8 mouse cellular contexts compared by ENCODE assay signal in genomic region chr11:51620084-51620483, GRCm38 (mm10). TPM values are rescaled to one million over a fixed set of nuclear protein-coding genes. Genes with fewer than 3 reads are reported as not detected.
DNase-seq lines count a peak whose midpoint lies in the region; ATAC-seq and TF ChIP-seq lines count a peak whose summit lies in the region.

No protein-coding gene starts in this region.

- intact Hi-C loops in heart, postnatal 36 days (cut with DNase I), result loop anchor here (1.0 kb wide), 1 partner anchor 30 kb away; the partner anchor contains the start of genes D930048N14Rik and N4bp3

- no peak for TF ChIP-seq POLR2A in CH12.LX (IDR thresholded peaks at IDR 0.05; ENCODE audit: low read depth, low read length)

- no peak for TF ChIP-seq RAD21 in CH12.LX (IDR thresholded peaks at IDR 0.05; ENCODE audit: low read depth, low read length)

- peak overlapping the region; percentile 90 for H3K4me2 ChIP-seq in heart, embryonic 11.5 days
- H3K4me2 ChIP-seq in CH12.LX (ENCODE audit: insufficient read depth, low read depth, poor library complexity, severe bottlenecking), result peak overlapping the region; percentile 84
- peak overlapping the region; percentile 86 for H3K4me2 ChIP-seq in forebrain, embryonic 13.5 days
- H3K4me2 ChIP-seq in liver, embryonic 14.5 days (ENCODE audit: low read depth), result peak overlapping the region; percentile 94

- in situ Hi-C loops in CH12.LX (cut with MboI; ENCODE audit: low pct_ligation_motif_present, low pct_unique_long_range_greater_than_20kb, low sequenced_read_pairs), result no loop called here

- dilution Hi-C loops in CH12.LX (cut with MboI; ENCODE audit: extremely low pct_ligation_motif_present, extremely low pct_unique_long_range_greater_than_20kb, low sequenced_read_pairs), result no loop called here

- no peak for TF ChIP-seq CTCF in CH12.LX (conservative IDR thresholded peaks at IDR 0.05 in 1 of 2, IDR thresholded peaks at IDR 0.05 in 1 of 2; ENCODE audit: low read depth in 2 of 2, low read length in 2 of 2)
- TF ChIP-seq CTCF in liver, embryonic 14.5 days (IDR thresholded peaks at IDR 0.05; ENCODE audit: low read depth), result no peak

- no peak for TF ChIP-seq EP300 in CH12.LX (IDR thresholded peaks at IDR 0.05; ENCODE audit: low read length)
- no peak for TF ChIP-seq EP300 in liver, embryonic 14.5 days (IDR thresholded peaks at IDR 0.05; ENCODE audit: low read depth)

- peak overlapping the region; percentile 83 for H3K9ac ChIP-seq in heart, embryonic 11.5 days (ENCODE audit: low read depth, low read length)
- peak overlapping the region; percentile 87 for H3K9ac ChIP-seq in CH12.LX (ENCODE audit: insufficient read depth, low read depth)
- peak overlapping the region; percentile 78 for H3K9ac ChIP-seq in forebrain, embryonic 13.5 days
- peak overlapping the region; percentile 83 for H3K9ac ChIP-seq in liver, embryonic 14.5 days (replicated peaks)

- H3K4me1 ChIP-seq in heart, embryonic 11.5 days (ENCODE audit: control insufficient read depth, insufficient read depth, low read length), result peaks cover 15% of the 10 kb centered on the region; the same call in 1 of the 2 replicates
- peaks cover 12 to 56% of the 10 kb centered on the region in 2 experiments for H3K4me1 ChIP-seq in CH12.LX (ENCODE audit: control insufficient read depth in 1 of 2, insufficient read depth in 2 of 2)
- H3K4me1 ChIP-seq in forebrain, embryonic 13.5 days, result peaks cover 22% of the 10 kb centered on the region
- H3K4me1 ChIP-seq in liver, embryonic 14.5 days (replicated peaks; ENCODE audit: control insufficient read depth in 2 of 2, insufficient read depth in 2 of 2, low read length in 1 of 2), result peaks cover 5 to 23% of the 10 kb centered on the region in 2 experiments

- peak overlapping the region; percentile 57; the same call in 1 of the 2 replicates for H3K27ac ChIP-seq in heart, embryonic 11.5 days (ENCODE audit: low read depth, low read length)
- peak overlapping the region; percentile 63 for H3K27ac ChIP-seq in CH12.LX (ENCODE audit: insufficient read depth, low read depth)
- H3K27ac ChIP-seq in forebrain, embryonic 13.5 days, result no peak overlapping the region
- peak overlapping the region; percentile 36 for H3K27ac ChIP-seq in liver, embryonic 14.5 days

- peaks cover 29% of the 10 kb centered on the region for H3K36me3 ChIP-seq in heart, embryonic 11.5 days (ENCODE audit: control insufficient read depth, insufficient read depth, low read length)
- H3K36me3 ChIP-seq in CH12.LX (replicated peaks in 1 of 2; ENCODE audit: control insufficient read depth in 1 of 2, insufficient read depth in 1 of 2, low read length in 1 of 2), result peaks cover 39 to 41% of the 10 kb centered on the region in 2 experiments
- peaks cover 38% of the 10 kb centered on the region for H3K36me3 ChIP-seq in forebrain, embryonic 13.5 days (ENCODE audit: poor library complexity, severe bottlenecking)
- peaks cover 25% of the 10 kb centered on the region for H3K36me3 ChIP-seq in liver, embryonic 14.5 days (replicated peaks; ENCODE audit: control insufficient read depth, insufficient read depth, low read depth)

- peak overlapping the region; percentile 95 for H3K4me3 ChIP-seq in heart, embryonic 11.5 days (ENCODE audit: low read depth, low read length)
- peak overlapping the region; percentile 64 to 93 (median 68) for H3K4me3 ChIP-seq in CH12.LX (replicated peaks in 1 of 3; ENCODE audit: low read depth in 2 of 3, low read length in 2 of 3, poor library complexity in 1 of 3)
- H3K4me3 ChIP-seq in forebrain, embryonic 13.5 days, result peak overlapping the region; percentile 92
- H3K4me3 ChIP-seq in liver, embryonic 14.5 days (ENCODE audit: insufficient read depth in 1 of 2, low read depth in 2 of 2, low read length in 2 of 2), result peak overlapping the region; percentile 89 to 95

- H3K79me2 ChIP-seq in CH12.LX (replicated peaks; ENCODE audit: control insufficient read depth, extremely low read depth, insufficient read depth, poor library complexity, severe bottlenecking), result peaks cover 28% of the 10 kb centered on the region

- H3K9me3 ChIP-seq in heart, embryonic 11.5 days (replicated peaks; ENCODE audit: control insufficient read depth, low read length), result no peaks in the 10 kb centered on the region
- no peaks in the 10 kb centered on the region for H3K9me3 ChIP-seq in CH12.LX (replicated peaks; ENCODE audit: low read length)
- H3K9me3 ChIP-seq in forebrain, embryonic 13.5 days (replicated peaks), result no peaks in the 10 kb centered on the region
- H3K9me3 ChIP-seq in liver, embryonic 14.5 days (ENCODE audit: control insufficient read depth, low read length), result no peaks in the 10 kb centered on the region

- WGBS in heart, embryonic 11.5 days (ENCODE audit: insufficient replicate concordance), result 3% methylated on average over 11 of the region's 11 CpGs
- 3% methylated on average over 11 of the region's 11 CpGs for WGBS in forebrain, embryonic 13.5 days
- WGBS in liver, embryonic 14.5 days (ENCODE audit: insufficient replicate concordance), result under 1% methylated on average over 11 of the region's 11 CpGs

- DNase-seq in heart, postnatal 36 days, result no peak
- DNase-seq in CH12.LX (ENCODE audit: extremely low read depth), result no peak
- DNase-seq in liver, embryonic 14.5 days (ENCODE audit: low read depth in 3 of 3, low spot score in 3 of 3), result no peak
- no peak for DNase-seq in B cell, adult 2 months
- no peak for DNase-seq in adrenal gland, postnatal 36 days
- DNase-seq in frontal cortex, postnatal 36 days (ENCODE audit: low spot score in 2 of 2), result no peak

- H3K27me3 ChIP-seq in heart, embryonic 11.5 days (ENCODE audit: control insufficient read depth, insufficient read depth, low read length), result no peaks in the 10 kb centered on the region
- no peaks in the 10 kb centered on the region for H3K27me3 ChIP-seq in CH12.LX (replicated peaks)
- H3K27me3 ChIP-seq in forebrain, embryonic 13.5 days, result no peaks in the 10 kb centered on the region
- H3K27me3 ChIP-seq in liver, embryonic 14.5 days (ENCODE audit: control insufficient read depth, insufficient read depth, low read length), result no peaks in the 10 kb centered on the region

- no peak for ATAC-seq in heart, embryonic 11.5 days (replicated peaks; ENCODE audit: insufficient number of reproducible peaks, low FRiP score, low TSS enrichment)
- no peak for ATAC-seq in forebrain, embryonic 13.5 days
- ATAC-seq in liver, embryonic 14.5 days (ENCODE audit: insufficient read depth), result no peak

TF ChIP-seq in CH12.LX, 34 proteins besides CTCF, POLR2A, EP300 and RAD21 (continues in another document):
- TF ChIP-seq MAX (IDR thresholded peaks at IDR 0.05; ENCODE audit: low read length), result no peak

RNA-seq across cellular contexts. Expression of gene Nhp2, which starts 0.5 kb away (rescaled TPM):
- polyA plus RNA-seq in heart, embryonic 11.5 days (2014; fragmentation: Nextera tagmentation; extraction: Ambion mirVana), result 114 and 131 TPM in 2 replicates
- total RNA-seq in heart, postnatal 36 days (2021), result 10 to 100 TPM; 20.2 to 25.2 TPM
- total RNA-seq in CH12.LX (2012; rRNA removed), result 489 and 641 TPM in 2 replicates
- total RNA-seq in CH12.LX (2014; rRNA removed), result 649 and 722 TPM in 2 replicates
- 847 and 914 TPM in 2 replicates for polyA plus RNA-seq in CH12.LX (2012; ENCODE audit: insufficient read length, low read depth)
- 123 and 141 TPM in 2 replicates for polyA plus RNA-seq in forebrain, embryonic 13.5 days (2015; fragmentation: Nextera tagmentation; extraction: Ambion mirVana)
- 64.1 and 78.3 TPM in 2 replicates for polyA plus RNA-seq in liver, embryonic 14.5 days (2012; rRNA removed)
- polyA plus RNA-seq in liver, embryonic 14.5 days (2014; fragmentation: Nextera tagmentation; extraction: Ambion mirVana), result 136 and 144 TPM in 2 replicates
- 10 to 100 TPM; 61.5 to 77.5 TPM for total RNA-seq in adrenal gland, postnatal 36 days (2021)

RNA-seq across cellular contexts. Expression of gene Hnrnpab, which starts 13.4 kb away (rescaled TPM):
- polyA plus RNA-seq in heart, embryonic 11.5 days (2014; fragmentation: Nextera tagmentation; extraction: Ambion mirVana), result 362 and 384 TPM in 2 replicates
- total RNA-seq in heart, postnatal 36 days (2021), result 100 to 1,000 TPM; 135 to 143 TPM
- 893 and 1,222 TPM in 2 replicates for total RNA-seq in CH12.LX (2012; rRNA removed)
- 1,100 and 1,160 TPM in 2 replicates for total RNA-seq in CH12.LX (2014; rRNA removed)
- polyA plus RNA-seq in CH12.LX (2012; ENCODE audit: insufficient read length, low read depth), result 2,181 and 2,430 TPM in 2 replicates
- 585 and 646 TPM in 2 replicates for polyA plus RNA-seq in forebrain, embryonic 13.5 days (2015; fragmentation: Nextera tagmentation; extraction: Ambion mirVana)
- 215 and 260 TPM in 2 replicates for polyA plus RNA-seq in liver, embryonic 14.5 days (2012; rRNA removed)
- 220 and 252 TPM in 2 replicates for polyA plus RNA-seq in liver, embryonic 14.5 days (2014; fragmentation: Nextera tagmentation; extraction: Ambion mirVana)
- 100 to 1,000 TPM; 315 to 322 TPM for total RNA-seq in adrenal gland, postnatal 36 days (2021)

RNA-seq across cellular contexts. Expression of gene Rmnd5b, which starts 15.6 kb away (rescaled TPM):
- 29.7 and 32.2 TPM in 2 replicates for polyA plus RNA-seq in heart, embryonic 11.5 days (2014; fragmentation: Nextera tagmentation; extraction: Ambion mirVana)
- 10 to 100 TPM; 14.5 to 16.0 TPM for total RNA-seq in heart, postnatal 36 days (2021)
- total RNA-seq in CH12.LX (2012; rRNA removed) (46.6 and 46.7 TPM in 2 replicates), CH12.LX (2014; rRNA removed) (39.0 and 41.1 TPM in 2 replicates)
- polyA plus RNA-seq in CH12.LX (2012; ENCODE audit: insufficient read length, low read depth), result 59.5 and 60.2 TPM in 2 replicates
- polyA plus RNA-seq in forebrain, embryonic 13.5 days (2015; fragmentation: Nextera tagmentation; extraction: Ambion mirVana), result 53.8 and 61.2 TPM in 2 replicates
- 15.2 and 15.6 TPM in 2 replicates for polyA plus RNA-seq in liver, embryonic 14.5 days (2012; rRNA removed)
- 19.0 and 20.5 TPM in 2 replicates for polyA plus RNA-seq in liver, embryonic 14.5 days (2014; fragmentation: Nextera tagmentation; extraction: Ambion mirVana)
- 10 to 100 TPM; 35.4 to 54.1 TPM for total RNA-seq in adrenal gland, postnatal 36 days (2021)

RNA-seq across cellular contexts. Expression of gene N4bp3, which starts 30.6 kb away (rescaled TPM):
- 4.2 and 6.4 TPM in 2 replicates for polyA plus RNA-seq in heart, embryonic 11.5 days (2014; fragmentation: Nextera tagmentation; extraction: Ambion mirVana)
- total RNA-seq in heart, postnatal 36 days (2021), result 10 to 100 TPM; 13.4 to 16.3 TPM
- 19.7 and 21.2 TPM in 2 replicates for total RNA-seq in CH12.LX (2012; rRNA removed)
- 17.8 and 19.1 TPM in 2 replicates for total RNA-seq in CH12.LX (2014; rRNA removed)
- polyA plus RNA-seq in CH12.LX (2012; ENCODE audit: insufficient read length, low read depth), result 22.1 and 25.4 TPM in 2 replicates
- polyA plus RNA-seq in forebrain, embryonic 13.5 days (2015; fragmentation: Nextera tagmentation; extraction: Ambion mirVana), result 7.7 and 8.4 TPM in 2 replicates
- 1.2 TPM in 2 replicates for polyA plus RNA-seq in liver, embryonic 14.5 days (2012; rRNA removed)
- polyA plus RNA-seq in liver, embryonic 14.5 days (2014; fragmentation: Nextera tagmentation; extraction: Ambion mirVana), result 1.7 and 1.8 TPM in 2 replicates
- 1 to 10 TPM; 7.8 to 7.9 TPM for total RNA-seq in adrenal gland, postnatal 36 days (2021)

RNA-seq across cellular contexts. Expression of gene D930048N14Rik, which starts 30.7 kb away (rescaled TPM):
- polyA plus RNA-seq in heart, embryonic 11.5 days (2014; fragmentation: Nextera tagmentation; extraction: Ambion mirVana), result 0.59 and 0.97 TPM in 2 replicates
- total RNA-seq in heart, postnatal 36 days (2021), result under 1 TPM; 0.33 to 0.62 TPM
- total RNA-seq in CH12.LX (2012; rRNA removed) (1.3 and 1.5 TPM in 2 replicates), CH12.LX (2014; rRNA removed) (0.32 and 0.38 TPM in 2 replicates)
- polyA plus RNA-seq in CH12.LX (2012; ENCODE audit: insufficient read length, low read depth), result 0.78 and 0.81 TPM in 2 replicates
- polyA plus RNA-seq in forebrain, embryonic 13.5 days (2015; fragmentation: Nextera tagmentation; extraction: Ambion mirVana), result 0.44 and 0.54 TPM in 2 replicates
- polyA plus RNA-seq in liver, embryonic 14.5 days (2012; rRNA removed), result 1.0 TPM in 2 replicates
- polyA plus RNA-seq in liver, embryonic 14.5 days (2014; fragmentation: Nextera tagmentation; extraction: Ambion mirVana), result 0.28 TPM in 2 replicates
- 1 to 10 TPM; 1.1 to 1.3 TPM for total RNA-seq in adrenal gland, postnatal 36 days (2021)
